Mouse (Mus musculus): ENCODE data around the gene Casp7.

Gene Casp7

GRCm38 (mm10) chr19:56424606-56425395 lies 27.9 kb downstream of the Casp7 start:
- DNase-seq (ENCODE audit: low spot score in 2 of 2), result no peak

DNA sequence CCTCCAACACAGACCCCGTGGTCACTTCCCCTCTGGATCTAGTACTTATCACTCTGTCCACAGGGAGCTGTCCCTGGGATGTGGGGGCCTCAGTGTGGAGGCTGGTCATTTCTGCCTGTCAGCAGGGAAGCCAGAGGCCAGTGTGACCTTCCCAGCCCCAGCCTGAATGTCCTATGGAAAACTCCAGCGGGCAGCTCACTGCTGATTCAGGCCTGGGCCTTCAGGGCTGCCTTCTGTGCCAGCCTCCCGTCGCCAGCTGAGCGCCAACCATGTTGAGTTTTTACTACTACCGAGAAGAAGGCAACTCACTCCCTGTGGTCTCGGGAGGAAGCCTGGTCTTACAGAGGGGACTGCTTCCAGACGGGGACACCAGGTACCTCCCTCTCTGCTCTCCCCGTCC lies 28.6 kb downstream of the Casp7 start:
- no peak for DNase-seq (ENCODE audit: low spot score in 2 of 2)

DNA sequence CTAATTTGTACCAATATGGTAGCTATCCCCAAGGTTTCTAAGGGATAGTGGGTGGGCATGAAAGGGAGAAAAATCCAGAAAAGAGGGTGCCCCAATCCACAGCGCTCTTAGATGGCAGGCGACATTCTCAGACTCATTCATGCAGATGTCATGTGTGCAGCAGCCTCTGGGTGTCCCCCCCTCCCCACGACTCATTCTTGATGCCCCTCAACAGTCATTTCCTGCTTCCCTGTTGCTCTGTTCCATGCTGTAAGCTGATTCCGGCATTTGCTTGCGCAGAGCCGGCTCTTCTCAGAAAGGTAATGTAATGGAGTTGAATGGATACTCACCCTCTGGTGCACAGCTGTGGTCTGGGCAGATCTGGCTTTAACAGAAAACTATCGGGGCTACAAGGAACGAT lies 33.4 kb downstream of the Casp7 start:
- DNase-seq (ENCODE audit: low spot score in 2 of 2), result no peak

DNA sequence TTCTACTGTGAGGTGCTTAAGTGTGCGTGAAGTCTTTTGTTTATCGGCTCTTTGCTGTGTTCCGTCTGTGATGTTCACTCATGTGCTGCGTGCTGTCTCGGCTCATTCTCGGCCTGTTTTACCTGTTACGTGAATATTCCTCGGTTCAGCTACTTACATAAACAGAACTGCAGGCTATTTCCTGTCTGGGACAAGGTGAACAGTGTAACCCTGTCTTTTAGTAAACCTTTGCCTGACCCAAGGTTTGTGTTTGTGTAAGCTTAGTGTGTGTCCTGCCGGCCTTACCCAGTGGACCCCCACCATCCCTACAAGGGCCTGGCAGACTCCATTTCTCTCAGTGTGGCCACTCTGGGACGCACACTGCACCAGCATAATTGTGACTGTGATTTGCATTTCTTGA lies 35.8 kb downstream of the Casp7 start:
- DNase-seq (ENCODE audit: low spot score in 2 of 2), result no peak

GRCm38 (mm10) chr19:56433581-56433980 lies 36.7 kb downstream of the Casp7 start:
- DNase-seq (ENCODE audit: low spot score in 2 of 2), result no peak

DNA sequence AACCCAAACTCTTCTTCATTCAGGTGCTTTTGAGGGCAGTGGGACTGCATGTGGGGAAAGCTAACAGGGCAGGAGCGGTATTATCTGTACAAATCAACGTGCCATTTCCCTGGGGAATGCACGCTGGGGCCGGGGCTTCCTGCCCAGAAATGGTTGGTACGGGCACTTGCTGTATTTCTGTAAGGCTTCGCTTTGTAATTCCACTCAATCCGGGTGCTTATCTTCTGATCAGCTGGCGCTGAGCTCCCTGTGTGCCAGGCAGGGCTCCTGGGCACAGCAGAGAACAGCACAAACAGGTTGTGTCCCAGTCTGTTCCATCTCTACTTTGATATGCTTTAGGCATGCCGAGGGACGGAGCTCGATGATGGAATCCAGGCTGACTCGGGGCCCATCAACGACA lies 39.5 kb downstream of the Casp7 start:
- DNase-seq (ENCODE audit: low spot score in 2 of 2), result no peak

DNA sequence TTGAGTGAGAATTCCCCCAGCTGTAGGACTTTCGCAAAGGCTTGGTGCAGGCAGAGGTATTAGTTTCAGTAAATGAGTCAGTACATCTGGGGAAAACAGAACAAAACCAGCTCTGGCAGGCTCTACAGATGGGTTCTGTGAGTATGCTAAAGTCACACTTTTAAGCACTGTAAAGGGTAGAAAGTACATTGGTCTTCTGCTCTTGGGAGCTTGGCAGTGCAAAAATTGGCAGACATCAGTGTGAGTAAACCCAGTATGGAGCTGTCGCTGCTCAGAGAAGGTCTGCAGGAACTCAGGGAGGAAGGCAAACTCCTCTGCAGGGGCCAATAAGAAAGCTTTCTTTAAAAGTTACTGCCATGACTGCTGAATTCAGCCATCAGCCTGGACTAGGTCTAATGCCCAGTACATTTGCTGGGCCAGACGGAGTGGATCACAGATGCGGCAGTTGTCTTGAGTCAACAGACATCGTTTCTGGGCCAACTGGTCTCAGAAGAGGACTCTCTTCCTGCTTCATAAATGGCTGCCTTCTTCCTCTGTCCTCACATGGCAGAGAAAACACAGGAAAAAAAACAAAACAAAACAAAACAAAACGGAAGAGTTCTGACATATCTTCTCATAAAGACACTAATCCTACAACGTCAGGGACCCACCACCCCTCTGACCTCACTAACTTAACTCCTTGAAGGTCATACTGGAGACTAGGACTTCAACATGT lies 41.6 kb downstream of the Casp7 start:
- DNase-seq (ENCODE audit: low spot score in 2 of 2), result no peak

DNA sequence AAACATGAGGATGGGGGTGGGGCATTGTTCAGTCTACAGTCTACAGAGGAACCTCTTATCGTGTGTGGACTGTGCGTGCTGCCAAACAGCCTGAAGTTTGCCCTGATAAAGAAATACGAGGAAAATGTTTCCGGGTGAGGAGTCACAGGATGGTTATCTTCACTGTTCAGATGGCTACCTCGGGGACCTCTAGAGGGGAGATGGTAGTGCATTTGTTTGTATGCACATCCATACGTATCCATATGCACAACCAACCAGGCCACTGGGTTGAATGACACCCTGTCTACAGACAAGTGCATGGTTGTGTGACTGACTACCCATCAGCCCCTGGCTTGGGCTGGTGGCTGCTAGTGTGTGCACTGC lies 42.1 kb downstream of the Casp7 start:
- no peak for DNase-seq (ENCODE audit: low spot score in 2 of 2)

GRCm38 (mm10) chr19:56443445-56443844 lies 46.5 kb downstream of the Casp7 start:
- no peak for DNase-seq (ENCODE audit: low spot score in 2 of 2)

DNA sequence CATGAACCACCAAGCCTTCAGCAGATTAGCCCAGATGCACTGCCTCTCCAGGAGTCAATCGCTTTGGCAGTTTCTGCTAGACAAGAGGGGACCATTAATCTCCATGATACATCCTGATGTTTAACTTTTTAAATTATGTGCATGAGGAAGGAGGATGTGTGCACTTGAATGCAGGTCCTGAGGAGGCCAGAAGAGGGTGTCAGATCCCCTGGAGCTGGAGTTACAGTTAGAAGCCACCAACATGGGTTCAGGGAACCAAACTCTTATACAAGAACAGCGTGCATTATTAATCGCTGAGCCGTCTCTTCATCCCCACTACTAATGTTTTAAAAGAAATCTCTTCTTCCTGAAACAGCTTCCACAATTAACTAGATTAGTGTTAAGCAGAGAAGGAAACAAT lies 51.9 kb downstream of the Casp7 start:
- no peak for DNase-seq (ENCODE audit: low spot score in 2 of 2)

DNA sequence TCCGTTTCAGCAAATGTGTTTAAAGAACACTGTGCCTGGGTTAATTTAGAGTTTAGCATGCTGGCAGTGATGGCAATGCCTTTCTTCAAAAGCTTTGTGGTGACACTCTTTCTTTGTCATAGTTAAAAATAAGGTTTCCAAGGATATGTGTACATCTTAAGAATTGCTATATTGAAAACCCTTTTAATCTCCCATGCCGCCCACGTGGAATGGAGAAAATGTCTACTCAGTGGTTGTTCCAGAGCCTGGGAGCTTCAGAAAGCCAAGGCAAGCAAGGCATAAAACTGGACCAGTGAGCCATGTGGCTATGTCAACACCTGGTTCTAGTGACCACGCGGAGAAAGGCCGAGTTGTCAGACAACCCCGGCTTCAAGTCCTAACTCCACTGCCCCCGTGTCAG lies 52.6 kb downstream of the Casp7 start:
- DNase-seq (ENCODE audit: low spot score in 2 of 2), result no peak

GRCm38 (mm10) chr19:56450892-56451291 lies 54.0 kb downstream of the Casp7 start:
- DNase-seq (ENCODE audit: low spot score in 2 of 2), result no peak

DNA sequence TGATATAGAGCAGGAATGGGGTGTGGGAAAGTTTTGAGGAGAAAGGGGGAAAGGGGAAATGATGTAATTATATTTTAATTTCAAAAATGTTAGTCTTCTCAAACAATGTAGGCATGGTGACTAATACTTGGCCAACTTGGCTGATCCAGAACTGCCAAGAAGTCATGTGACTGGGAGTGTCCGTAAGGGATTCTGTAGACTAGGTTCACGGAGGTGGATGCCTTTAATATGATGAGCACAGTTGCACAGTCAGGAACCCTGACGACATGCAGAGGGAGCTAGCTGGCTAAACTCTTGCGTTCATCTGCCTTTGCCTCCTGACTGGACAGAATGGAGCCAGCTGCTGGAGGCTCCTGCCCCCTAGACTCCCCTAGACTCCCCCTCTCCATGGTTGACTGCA lies 54.9 kb downstream of the Casp7 start:
- DNase-seq (ENCODE audit: low spot score in 2 of 2), result no peak

GRCm38 (mm10) chr19:56452421-56452820 lies 55.5 kb downstream of the Casp7 start:
- no peak for DNase-seq (ENCODE audit: low spot score in 2 of 2)

GRCm38 (mm10) chr19:56454862-56455261 lies 57.9 kb downstream of the Casp7 start:
- DNase-seq (ENCODE audit: low spot score in 2 of 2), result no peak

DNA sequence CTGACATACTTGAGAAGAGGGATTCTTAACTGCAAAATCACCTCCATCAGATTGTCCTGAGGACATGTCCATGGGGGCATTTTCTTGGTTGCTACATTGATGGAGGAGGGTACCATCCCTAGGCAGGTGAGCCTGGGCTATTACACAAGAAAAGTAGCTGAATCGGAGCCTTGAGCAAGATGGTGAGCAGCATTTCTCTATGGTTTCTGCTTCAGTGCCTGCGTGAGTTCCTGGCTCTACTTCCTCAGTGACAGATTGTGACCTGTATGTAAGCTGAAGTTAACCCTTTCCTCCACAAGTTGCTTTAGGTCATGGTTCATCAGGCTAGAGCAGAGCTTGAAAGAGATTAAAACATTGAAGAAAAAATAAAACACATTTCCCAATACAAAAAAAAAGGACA lies 58.4 kb downstream of the Casp7 start:
- DNase-seq (ENCODE audit: low spot score in 2 of 2), result no peak

DNA sequence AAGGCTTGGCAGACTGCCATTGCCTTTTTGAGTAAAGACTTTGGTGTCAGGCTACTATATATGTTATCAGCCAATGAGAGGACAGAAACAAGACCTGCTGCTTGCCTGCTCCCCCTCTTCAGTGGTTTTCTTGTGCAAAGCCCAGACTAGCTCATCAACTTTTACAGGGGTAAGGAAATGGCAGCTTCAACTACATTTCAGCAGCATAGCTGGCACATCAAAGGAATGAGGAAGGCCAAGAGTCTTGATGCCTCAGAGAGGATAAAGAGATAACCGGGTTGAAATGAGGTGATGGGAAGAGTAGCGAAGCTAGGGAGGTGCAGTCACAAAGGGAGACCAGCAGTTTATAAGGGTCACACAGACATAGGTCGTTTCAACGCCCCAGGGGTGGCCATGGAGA lies 60.6 kb downstream of the Casp7 start:
- DNase-seq (ENCODE audit: low spot score in 2 of 2), result no peak

DNA sequence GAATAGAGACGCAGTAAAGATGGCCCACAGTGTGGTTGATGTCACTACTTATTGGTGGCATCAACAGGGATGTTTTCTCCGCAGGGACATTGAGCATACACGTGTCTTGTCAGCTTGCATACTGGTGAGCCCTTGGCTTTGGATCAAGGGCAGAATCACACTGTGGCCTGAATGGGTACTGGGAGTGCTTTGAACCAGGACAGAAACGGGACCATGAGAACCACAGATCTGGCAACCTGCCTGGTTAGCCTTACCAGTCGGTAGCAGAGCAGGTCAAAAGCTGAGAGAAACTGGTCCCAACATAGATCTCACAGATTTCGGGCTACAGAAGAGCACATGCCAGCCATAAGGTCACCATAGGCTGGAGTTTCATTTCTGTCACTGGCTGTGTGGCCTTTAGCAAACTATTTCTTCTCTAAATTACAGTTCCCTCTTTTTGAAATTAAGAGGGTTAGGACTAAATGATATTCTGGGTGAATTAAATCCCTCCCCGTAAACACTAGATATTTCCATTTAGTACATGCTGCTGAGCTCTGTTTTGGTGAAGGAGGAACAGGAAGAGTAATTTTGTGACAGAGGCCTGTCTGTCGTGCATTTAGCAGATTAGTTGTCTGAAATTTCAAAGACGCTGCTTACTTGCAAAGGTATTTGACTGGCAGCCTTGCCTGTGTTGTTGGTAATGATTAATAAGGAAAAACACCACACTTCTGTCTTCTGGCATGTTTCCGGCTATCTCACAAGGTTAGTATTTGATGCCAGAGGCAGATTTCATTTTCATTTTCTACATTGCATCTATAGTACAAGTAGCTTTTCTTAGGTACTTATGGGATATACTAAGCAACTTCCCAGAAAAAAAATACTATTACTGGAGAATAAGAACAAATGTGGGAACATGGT lies 62.5 kb downstream of the Casp7 start:
- DNase-seq (ENCODE audit: low spot score in 2 of 2), result no peak

- no peak for DNase-seq (ENCODE audit: low spot score in 2 of 2)
Measured at GRCm38 (mm10) chr19:56460241-56460640, 63.3 kb downstream of the Casp7 start.

- no peak for DNase-seq (ENCODE audit: low spot score in 2 of 2)
Measured at GRCm38 (mm10) chr19:56461522-56462101, 64.7 kb downstream of the Casp7 start, which contains the start of gene Plekhs1. Gene Plekhs1, plus strand, starts transcription at chr19:56461640.

GRCm38 (mm10) chr19:56462786-56463185 lies 65.9 kb downstream of the Casp7 start:
- no peak for DNase-seq (ENCODE audit: low spot score in 2 of 2)

DNA sequence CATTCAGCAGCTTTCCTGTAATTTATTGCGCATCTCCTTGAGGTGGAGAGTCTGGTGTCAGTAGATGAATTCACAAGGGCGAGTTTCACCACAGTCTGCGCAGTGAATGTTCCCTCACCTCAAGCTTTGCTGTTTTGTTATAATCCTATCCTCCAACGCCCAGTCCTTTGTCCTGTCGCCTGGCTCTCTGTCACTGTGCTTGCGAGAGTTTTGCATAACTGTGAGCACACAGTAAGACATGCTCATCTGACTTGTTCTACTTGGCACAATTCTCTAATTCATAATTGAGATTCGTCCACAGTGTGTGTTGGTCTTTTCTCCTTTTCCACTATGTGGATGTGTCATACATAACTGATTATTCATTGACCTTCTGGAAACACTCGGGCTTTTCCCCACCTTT lies 69.6 kb downstream of the Casp7 start:
- DNase-seq (ENCODE audit: low spot score in 2 of 2), result no peak
